Mouse (Mus musculus) stomach, postnatal 0 days (tissue): ENCODE results near the gene Cmip.

ENCODE experiments used
- CTCF ChIP-seq: IDR thresholded peaks from 2 replicates; pipeline ENCODE4 v1.5.1; 2016; ENCODE audit warnings: antibody characterized with exemption, low read depth, mild to moderate bottlenecking, moderate library complexity
- EP300 ChIP-seq: optimal IDR thresholded peaks from 2 replicates; pipeline ENCODE3; 2016; ENCODE audit warnings: antibody characterized with exemption

- TF ChIP-seq CTCF = no peak
- no peak for TF ChIP-seq EP300
These were observed 189.6 kb downstream of the Cmip start for GRCm38 (mm10) chr8:117446344-117446997.
